Mouse (Mus musculus) kidney, postnatal 0 days (tissue): Measurements from ENCODE around the gene Btbd2. TPM values are rescaled to one million over a fixed set of nuclear protein-coding genes. Genes with fewer than 3 reads are reported as not detected.

Experiments
- ATAC-seq: fragments of 200-750 bp; cut with Nextera tagmentation; replicated peaks from 2 replicates; pipeline ENCODE4 v1.8.0; 2017; ENCODE audit warnings: low read depth, moderate number of reproducible peaks, moderate TSS enrichment, moderate library complexity; ENCODE audit not compliant: low FRiP score
- DNase-seq: peaks from one replicate; pipeline ENCODE4 v3.0.0-alpha.2; 2016; ENCODE audit warnings: low spot score
- H3K27ac ChIP-seq: fragments of 300-500 bp; sonication (generic); 2 replicates; pipeline ENCODE4 v1.5.1; 2014; ENCODE audit warnings: mild to moderate bottlenecking
- H3K27me3 ChIP-seq: fragments of 300-500 bp; sonication (generic); 2 replicates; pipeline ENCODE4 v1.6.1; 2014; ENCODE audit warnings: low read length, mixed read lengths; ENCODE audit not compliant: insufficient read depth
- H3K36me3 ChIP-seq: fragments of 300-500 bp; sonication (generic); 2 replicates; pipeline ENCODE4 v1.6.1; 2014; ENCODE audit warnings: low read length, mixed read lengths; ENCODE audit not compliant: insufficient read depth
- H3K4me1 ChIP-seq: fragments of 300-500 bp; sonication (generic); replicated peaks from 2 replicates; pipeline ENCODE4 v1.6.1; 2014; ENCODE audit warnings: antibody characterized with exemption, low read length, mixed read lengths; ENCODE audit not compliant: insufficient read depth
- H3K4me2 ChIP-seq: fragments of 300-500 bp; sonication (generic); 2 replicates; pipeline ENCODE4 v1.6.1; 2014; ENCODE audit warnings: mild to moderate bottlenecking, low read length, moderate library complexity, mixed read lengths
- H3K4me3 ChIP-seq: fragments of 300-500 bp; sonication (generic); replicated peaks from 2 replicates; pipeline ENCODE4 v1.5.1; 2014; ENCODE audit warnings: low read depth, low read length
- H3K9ac ChIP-seq: fragments of 300-500 bp; sonication (generic); 2 replicates; pipeline ENCODE4 v1.6.1; 2014; ENCODE audit warnings: low read depth, low read length
- H3K9me3 ChIP-seq: fragments of 300-500 bp; sonication (generic); replicated peaks from 2 replicates; pipeline ENCODE4 v1.6.1; 2016; ENCODE audit warnings: low read length, inconsistent platforms, mixed read lengths
- CTCF ChIP-seq: IDR thresholded peaks from 2 replicates; pipeline ENCODE4 v1.5.1; 2016; ENCODE audit warnings: antibody characterized with exemption, low read depth, mild to moderate bottlenecking, moderate library complexity
- WGBS: fragments of 180-500 bp; shearing (Covaris S2); extraction: QIAGEN DNeasy Blood & Tissue Kit; methylation state at CpG from one replicate; pipeline ENCODE4 v1.1.7; 2014; 5-methylcytosine and 5-hydroxymethylcytosine counted together
- polyA plus RNA-seq: library from polyadenylated mRNA; unstranded; fragments of >200 nt; fragmentation: Nextera tagmentation; extraction: Ambion mirVana; gene quantifications from 2 replicates; pipeline ENCODE4 v1.2.1, GENCODE M21; 2015

Gene Btbd2
- polyA plus RNA-seq, 1 experiment from 2014 or later = 62.7 TPM

GRCm38 (mm10) chr10:80692249-80693165, 35.6 kb upstream of the Btbd2 start:
- H3K9me3 ChIP-seq = no peaks in the 10 kb centered on the region
- no peaks in the 10 kb centered on the region for H3K27me3 ChIP-seq
- H3K9ac ChIP-seq = peak overlapping the region; percentile 23; the same call in 1 of the 2 replicates
- H3K4me3 ChIP-seq = no peak overlapping the region
- peaks cover 22% of the 10 kb centered on the region; the same call in 1 of the 2 replicates for H3K4me1 ChIP-seq
- no peak overlapping the region for H3K27ac ChIP-seq
- no peak overlapping the region for H3K4me2 ChIP-seq
- TF ChIP-seq CTCF = no peak
- H3K36me3 ChIP-seq = peaks cover 21% of the 10 kb centered on the region
- WGBS = 70% methylated on average over 14 of the region's 14 CpGs
- ATAC-seq (no peak), DNase-seq (no peak)

GRCm38 (mm10) chr10:80687850-80688249, 31.0 kb upstream of the Btbd2 start:
- TF ChIP-seq CTCF = peak; percentile 82
- DNase-seq (peak; percentile 90), ATAC-seq (peak; percentile 75; the same call in 1 of the 2 replicates)
- no peak overlapping the region for H3K4me2 ChIP-seq
- H3K36me3 ChIP-seq = peaks cover 27% of the 10 kb centered on the region
- H3K27me3 ChIP-seq = no peaks in the 10 kb centered on the region
- H3K4me1 ChIP-seq = no peaks in the 10 kb centered on the region
- H3K4me3 ChIP-seq = no peak overlapping the region
- WGBS = 17% methylated on average over 5 of the region's 5 CpGs
- H3K9ac ChIP-seq = no peak overlapping the region
- H3K9me3 ChIP-seq = no peaks in the 10 kb centered on the region
- no peak overlapping the region for H3K27ac ChIP-seq

- Histone ChIP-seq H3K4me2 (no peak overlapping the region), H3K27ac (no peak overlapping the region), H3K4me3 (no peak overlapping the region), H3K4me1 (no peaks in the 10 kb centered on the region), H3K27me3 (no peaks in the 10 kb centered on the region), H3K36me3 (peaks cover 27% of the 10 kb centered on the region), H3K9ac (no peak overlapping the region), H3K9me3 (no peaks in the 10 kb centered on the region)
- WGBS = 100% methylated on average over 3 of the region's 3 CpGs
- no peak for ATAC-seq
- TF ChIP-seq CTCF = no peak
- DNase-seq = no peak
These were observed 29.7 kb upstream of the Btbd2 start for GRCm38 (mm10) chr10:80686617-80687016.

- Histone ChIP-seq H3K9ac (no peak overlapping the region), H3K36me3 (peaks cover 13% of the 10 kb centered on the region), H3K4me1 (peaks cover 4% of the 10 kb centered on the region), H3K4me3 (no peak overlapping the region), H3K9me3 (no peaks in the 10 kb centered on the region), H3K27ac (no peak overlapping the region), H3K4me2 (no peak overlapping the region), H3K27me3 (no peaks in the 10 kb centered on the region)
- WGBS = 89% methylated on average over 4 of the region's 4 CpGs
- DNase-seq (no peak), ATAC-seq (no peak)
- no peak for TF ChIP-seq CTCF
These were observed 28.1 kb upstream of the Btbd2 start for GRCm38 (mm10) chr10:80684984-80685383.

GRCm38 (mm10) chr10:80684214-80684613, 27.3 kb upstream of the Btbd2 start:
- no peaks in the 10 kb centered on the region for H3K27me3 ChIP-seq
- DNase-seq (peak; percentile 84), ATAC-seq (no peak)
- H3K9ac ChIP-seq = no peak overlapping the region
- whole genome bisulfite sequencing = 50% methylated on average over 6 of the region's 6 CpGs
- peaks cover 6% of the 10 kb centered on the region; the same call in 1 of the 2 replicates for H3K36me3 ChIP-seq
- H3K27ac ChIP-seq = no peak overlapping the region
- no peak overlapping the region for H3K4me2 ChIP-seq
- no peaks in the 10 kb centered on the region for H3K9me3 ChIP-seq
- H3K4me3 ChIP-seq = no peak overlapping the region
- peak; percentile 90 for TF ChIP-seq CTCF
- peaks cover 12% of the 10 kb centered on the region for H3K4me1 ChIP-seq

- 92% methylated on average over 1 of the region's 1 CpGs for WGBS
- H3K4me3 ChIP-seq = no peak overlapping the region
These were observed 26.8 kb upstream of the Btbd2 start for GRCm38 (mm10) chr10:80683647-80684046.

More at GRCm38 (mm10) chr10:80683647-80684046, 26.8 kb upstream of the Btbd2 start:
- Histone ChIP-seq H3K36me3 (peaks cover 6% of the 10 kb centered on the region; the same call in 1 of the 2 replicates), H3K9me3 (no peaks in the 10 kb centered on the region), H3K27me3 (no peaks in the 10 kb centered on the region), H3K27ac (no peak overlapping the region), H3K9ac (no peak overlapping the region), H3K4me2 (no peak overlapping the region), H3K4me1 (peaks cover 17% of the 10 kb centered on the region)
- no peak for TF ChIP-seq CTCF
- DNase-seq = no peak
- ATAC-seq = no peak
